Mouse (Mus musculus) brown adipose tissue, adult 24 weeks (tissue): Measurements from ENCODE around the gene Il1r1. TPM values are rescaled to one million over a fixed set of nuclear protein-coding genes. Genes with fewer than 3 reads are reported as not detected.

ENCODE experiments used
- H3K27ac ChIP-seq: fragments of 200-500 bp; replicated peaks from 2 replicates; pipeline ENCODE4 v1.5.1; 2012; ENCODE audit warnings: low read depth, mild to moderate bottlenecking, low read length
- H3K4me1 ChIP-seq: fragments of 200-500 bp; 2 replicates; pipeline ENCODE4 v1.6.1; 2012; ENCODE audit warnings: low read length, mixed read lengths; ENCODE audit not compliant: control insufficient read depth, insufficient read depth, insufficient read length
- H3K4me3 ChIP-seq: fragments of 200-500 bp; 2 replicates; pipeline ENCODE4 v1.5.1; 2012; ENCODE audit warnings: low read depth, mild to moderate bottlenecking, low read length, moderate library complexity; ENCODE audit not compliant: insufficient read depth
- polyA plus RNA-seq: library from polyadenylated mRNA; stranded (reverse); fragments of >200 nt; gene quantifications from 2 replicates; pipeline ENCODE4 v1.2.4, GENCODE M21; 2012; ENCODE audit not compliant: missing spikeins, insufficient read depth, insufficient read length

The Il1r1 gene
- polyA plus RNA-seq, 1 experiment, result 6.2 TPM

DNA sequence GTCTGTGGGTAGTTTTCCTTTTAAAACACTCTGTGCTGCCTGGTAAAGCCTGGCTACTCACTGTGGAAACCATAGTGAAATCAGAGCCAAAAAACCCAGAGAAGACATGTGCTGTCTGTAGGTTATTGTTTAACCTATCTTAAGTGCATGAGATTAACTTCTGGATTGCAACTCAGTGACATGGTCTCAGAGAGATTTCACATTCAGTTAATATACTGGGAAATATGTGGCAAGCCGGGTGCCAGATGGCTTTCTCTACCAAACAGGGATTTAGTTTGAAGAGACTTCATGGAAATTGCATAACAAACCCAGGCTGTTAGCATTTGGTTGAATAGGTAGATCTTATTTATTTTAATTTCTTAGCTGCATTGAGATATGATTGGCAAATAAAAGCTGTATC lies 17.8 kb downstream of the Il1r1 start:
- Histone ChIP-seq H3K4me1 (no peaks in the 10 kb centered on the region; the same call in 1 of the 2 replicates), H3K4me3 (no peak overlapping the region), H3K27ac (no peak overlapping the region)

DNA sequence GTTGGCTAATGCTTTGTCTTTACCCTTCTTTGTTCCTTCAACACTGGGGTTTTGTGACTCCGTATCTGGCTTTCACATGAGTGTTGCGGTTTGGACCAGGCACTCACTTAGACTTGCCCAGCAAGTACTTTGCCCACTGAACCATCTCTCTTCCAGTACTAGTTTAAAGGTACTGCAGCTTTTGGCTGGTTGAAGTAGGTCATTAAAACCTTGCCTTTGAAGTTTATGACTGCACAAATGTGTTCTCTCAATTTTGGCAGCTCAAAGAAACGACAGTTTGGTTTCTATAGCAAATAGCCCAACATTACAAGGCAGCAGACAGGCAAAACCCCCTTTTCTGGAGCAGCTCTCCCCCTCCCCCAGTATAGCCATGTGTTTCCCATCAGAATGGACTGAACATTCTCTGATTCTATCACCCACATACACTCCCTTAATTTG lies 18.7 kb downstream of the Il1r1 start:
- Histone ChIP-seq H3K4me1 (no peaks in the 10 kb centered on the region; the same call in 1 of the 2 replicates), H3K27ac (no peak overlapping the region), H3K4me3 (no peak overlapping the region)

DNA sequence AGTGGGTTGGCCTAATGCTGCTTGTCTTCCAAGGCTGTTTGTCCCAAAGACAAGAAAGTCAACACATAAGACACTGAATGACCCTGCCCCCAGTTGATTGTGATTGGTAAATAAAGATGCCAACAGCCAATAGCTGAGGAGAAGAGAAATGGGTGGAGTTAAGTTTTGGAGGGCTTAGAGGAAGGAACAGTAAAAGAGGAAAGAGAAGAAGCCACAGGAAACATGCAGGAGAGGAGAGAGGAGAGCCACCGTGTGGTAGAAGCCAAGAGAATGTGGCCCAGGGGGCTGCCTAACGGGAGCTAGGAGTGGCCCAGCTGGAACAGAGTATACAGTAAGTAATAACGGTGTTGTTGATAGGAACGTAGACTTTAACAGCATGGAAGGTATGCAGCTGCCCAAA lies 25.5 kb downstream of the Il1r1 start:
- Histone ChIP-seq H3K4me3 (no peak overlapping the region), H3K4me1 (no peaks in the 10 kb centered on the region), H3K27ac (no peak overlapping the region)

DNA sequence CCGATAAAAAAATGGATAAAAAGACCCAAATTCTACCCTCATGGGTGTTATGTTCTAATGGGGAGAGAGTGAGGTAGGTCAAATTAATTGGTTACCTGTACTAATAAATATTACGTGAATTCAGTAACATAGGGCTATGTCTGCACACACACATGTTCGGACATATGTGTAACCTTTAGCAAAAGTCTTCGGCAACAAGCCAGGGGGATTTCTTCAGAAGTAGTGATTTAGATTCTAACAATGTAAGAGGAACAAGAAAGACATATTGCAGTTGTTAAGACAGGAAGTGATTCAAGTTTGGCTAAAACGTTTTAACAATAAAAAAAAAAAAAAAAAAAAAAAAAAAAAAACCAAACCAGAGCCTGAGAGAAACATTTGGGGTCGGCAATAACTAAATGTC lies 27.6 kb downstream of the Il1r1 start:
- no peaks in the 10 kb centered on the region for H3K4me1 ChIP-seq
- H3K27ac ChIP-seq, result no peak overlapping the region
- no peak overlapping the region for H3K4me3 ChIP-seq

DNA sequence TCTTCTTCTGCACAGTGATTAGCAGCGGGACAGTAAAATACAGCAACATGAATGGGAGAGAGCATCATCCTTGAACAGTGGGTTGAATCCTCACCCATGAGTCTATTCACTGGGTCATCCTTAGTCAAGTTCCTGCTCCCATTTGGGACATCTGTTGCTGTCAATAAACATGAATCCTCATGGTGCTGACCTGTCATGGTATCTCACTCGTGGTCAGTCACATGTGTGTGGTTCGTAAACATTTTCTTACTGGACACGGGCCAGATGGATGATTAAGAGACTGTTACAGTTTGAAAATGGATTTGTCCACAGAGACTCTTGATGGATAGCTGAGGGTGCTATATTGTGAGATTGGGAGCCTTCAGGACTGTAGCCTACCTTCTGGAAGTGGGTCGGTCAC lies 29.1 kb downstream of the Il1r1 start:
- H3K4me3 ChIP-seq, result no peak overlapping the region
- H3K4me1 ChIP-seq, result no peaks in the 10 kb centered on the region
- no peak overlapping the region for H3K27ac ChIP-seq

DNA sequence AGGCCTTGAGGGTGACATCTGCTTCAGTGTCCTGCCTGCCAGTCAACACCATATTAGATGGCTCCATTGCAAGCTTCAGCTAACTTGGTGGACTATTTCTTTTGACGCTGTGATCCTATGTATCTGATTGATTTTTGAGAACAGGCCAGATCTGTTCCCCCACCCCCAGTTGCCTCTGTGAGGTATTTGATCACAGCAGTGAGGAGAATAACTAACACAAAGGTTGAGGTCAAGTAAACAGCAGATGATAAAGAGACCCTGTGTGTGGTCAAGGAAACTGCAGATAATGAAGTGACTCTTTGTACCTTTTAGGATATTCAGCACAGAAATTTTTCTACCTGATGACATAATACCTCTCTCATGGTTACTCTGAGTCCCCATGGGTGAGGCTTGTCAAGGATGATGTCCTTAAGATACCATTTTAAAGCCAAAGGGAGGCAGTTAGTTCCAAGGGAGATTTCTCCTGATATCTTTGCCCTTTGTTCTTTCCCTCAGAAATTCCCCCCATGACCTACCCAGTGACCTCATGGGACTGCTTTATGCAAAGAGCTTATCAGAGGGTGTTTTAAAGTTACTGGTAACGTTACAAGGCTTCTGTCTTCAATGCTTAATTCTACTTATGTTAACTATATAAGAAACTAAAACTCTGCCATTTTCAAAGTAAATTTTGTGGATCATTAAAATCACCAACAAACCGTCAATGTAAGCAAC lies 29.6 kb downstream of the Il1r1 start:
- no peak overlapping the region for H3K27ac ChIP-seq
- H3K4me3 ChIP-seq, result no peak overlapping the region
- no peaks in the 10 kb centered on the region for H3K4me1 ChIP-seq

DNA sequence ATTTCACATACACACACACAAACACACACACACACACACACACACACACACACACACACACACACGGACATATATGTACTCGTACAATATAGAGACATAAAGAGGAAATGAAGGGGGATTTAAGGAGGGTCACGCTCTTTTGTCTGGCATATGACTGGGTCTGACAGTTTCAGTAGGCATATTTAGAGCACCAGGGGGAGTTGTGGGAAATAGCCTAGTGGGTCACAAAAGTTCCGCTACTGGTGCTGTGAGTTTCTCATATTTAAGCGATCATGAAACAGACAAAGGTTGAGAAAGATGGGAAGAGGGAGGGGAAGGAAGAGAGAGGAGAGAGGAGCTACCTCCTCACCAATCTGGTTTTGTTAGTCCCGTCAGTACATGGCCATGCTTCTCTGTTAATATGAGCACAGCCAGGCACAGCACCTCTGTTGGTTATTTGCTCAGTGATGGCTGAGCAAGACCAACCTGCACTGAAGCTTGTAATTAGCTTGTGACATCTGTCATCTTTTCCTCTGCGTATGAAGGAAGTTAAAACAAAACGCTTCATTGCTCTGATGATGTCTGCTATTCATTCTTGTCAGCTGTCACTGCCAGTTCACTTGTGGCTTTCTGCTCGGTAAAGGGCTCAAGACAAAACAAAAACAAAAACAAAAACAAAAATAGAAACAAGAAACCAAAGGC lies 37.7 kb downstream of the Il1r1 start:
- H3K4me3 ChIP-seq, result no peak overlapping the region
- H3K27ac ChIP-seq, result no peak overlapping the region
- peaks cover 5% of the 10 kb centered on the region; the same call in 1 of the 2 replicates for H3K4me1 ChIP-seq

DNA sequence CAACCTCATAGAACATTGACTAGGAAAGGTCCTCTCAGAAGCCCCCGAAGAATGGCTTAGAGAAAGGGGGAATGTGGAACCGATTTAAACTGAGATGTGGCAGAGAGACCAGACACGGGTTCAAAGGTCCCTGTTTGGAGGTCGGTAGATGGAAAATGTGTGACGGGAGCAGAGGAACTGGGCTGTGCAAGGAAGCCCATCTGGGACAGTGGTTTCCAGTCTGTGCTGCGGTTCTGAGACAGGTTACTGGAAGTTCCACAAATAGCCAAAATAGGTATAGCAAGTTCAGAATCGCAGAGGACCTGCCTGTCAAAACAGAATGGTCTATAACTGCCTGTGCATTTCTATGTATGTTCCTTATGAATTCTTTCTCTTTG lies 38.2 kb downstream of the Il1r1 start:
- Histone ChIP-seq H3K4me3 (no peak overlapping the region), H3K4me1 (peaks cover 5% of the 10 kb centered on the region; the same call in 1 of the 2 replicates), H3K27ac (no peak overlapping the region)

DNA sequence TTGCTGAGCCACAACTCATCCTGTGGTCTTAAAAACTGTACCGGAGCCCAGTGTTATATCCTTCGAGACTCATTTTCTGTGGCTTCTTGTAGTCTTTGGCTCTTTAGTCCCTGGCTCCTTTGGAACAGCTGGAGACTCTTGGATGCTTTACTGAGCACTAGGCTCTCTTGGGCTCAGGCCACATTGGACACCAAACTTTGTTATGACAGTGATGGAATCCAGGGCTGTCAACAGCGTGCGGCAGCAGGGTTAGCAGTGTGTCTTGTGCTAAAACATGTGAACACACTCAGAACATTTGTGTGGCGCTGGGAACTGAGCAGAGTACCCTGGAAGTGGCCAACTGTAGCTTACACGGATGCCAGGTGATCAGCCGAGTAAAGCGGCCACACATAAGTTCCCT lies 38.8 kb downstream of the Il1r1 start:
- Histone ChIP-seq H3K4me3 (no peak overlapping the region), H3K27ac (no peak overlapping the region), H3K4me1 (peaks cover 5% of the 10 kb centered on the region; the same call in 1 of the 2 replicates)

DNA sequence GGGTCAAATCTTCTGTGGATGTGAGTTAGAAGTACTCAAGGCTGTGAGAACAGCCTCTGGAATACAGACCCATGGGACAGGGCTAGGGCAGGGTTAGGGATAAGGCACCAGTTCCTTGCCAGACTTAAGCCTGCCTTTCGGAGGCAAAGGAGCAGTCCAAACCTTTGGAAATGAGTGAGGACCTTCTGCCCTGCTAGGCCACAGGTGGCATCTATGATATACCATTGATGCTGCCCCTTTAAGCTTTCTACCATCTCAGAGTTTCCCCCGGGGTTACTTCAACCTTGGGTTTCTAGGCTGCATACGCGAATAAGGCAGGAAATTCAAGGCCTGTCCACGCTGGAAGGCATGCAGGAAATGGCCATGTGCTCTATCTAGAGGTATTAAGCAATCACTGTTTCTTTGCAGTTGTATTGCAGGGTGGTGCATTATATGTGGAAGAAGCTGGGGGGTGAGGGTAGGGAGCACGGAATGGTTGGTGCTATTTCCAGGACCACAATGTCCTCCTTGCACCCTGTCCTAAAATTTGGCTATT lies 40.5 kb downstream of the Il1r1 start:
- Histone ChIP-seq H3K4me1 (peaks cover 5% of the 10 kb centered on the region; the same call in 1 of the 2 replicates), H3K27ac (no peak overlapping the region), H3K4me3 (no peak overlapping the region)

DNA sequence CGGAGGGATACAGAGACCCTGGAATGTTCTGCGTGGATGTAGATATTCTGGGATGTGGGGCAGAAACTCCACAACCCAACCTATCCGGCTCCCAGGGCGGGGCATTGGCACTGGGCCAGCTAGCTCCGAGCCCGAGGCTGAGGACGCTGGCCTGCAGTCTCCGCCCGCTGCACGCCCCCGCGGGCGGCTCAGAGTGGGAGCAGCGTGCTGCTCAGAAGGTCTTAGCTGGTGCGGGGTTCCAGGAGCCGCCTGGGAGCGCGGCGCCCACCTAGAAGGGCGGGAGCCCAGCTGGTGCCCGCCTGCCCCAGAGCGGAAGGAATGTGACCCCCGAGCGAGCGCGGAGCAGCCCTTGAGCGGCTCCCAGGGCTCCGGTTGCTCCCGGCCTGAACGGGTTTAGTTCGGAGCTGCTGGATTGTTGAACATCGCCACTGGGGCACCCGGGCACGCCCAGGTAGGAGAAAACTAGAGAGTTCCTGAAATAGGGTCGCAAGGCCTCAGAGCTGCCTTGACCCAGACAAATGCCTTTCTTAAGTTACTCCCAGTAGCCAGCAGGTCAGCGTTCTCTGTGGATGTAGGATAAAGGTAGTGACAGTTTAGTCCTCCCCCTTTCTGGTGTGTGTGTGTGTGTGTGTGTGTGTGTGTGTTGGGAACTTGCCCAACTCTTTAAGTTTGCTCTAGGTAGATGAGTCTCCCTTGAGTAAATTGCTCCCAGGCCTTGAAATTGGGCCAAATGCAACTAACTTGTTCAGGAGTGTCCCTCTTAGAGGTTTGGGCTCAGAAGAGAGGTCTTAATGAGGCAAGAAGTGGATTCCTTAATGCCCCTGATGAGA lies 41.8 kb downstream of the Il1r1 start:
- H3K4me3 ChIP-seq, result peak overlapping the region; percentile 61
- H3K27ac ChIP-seq, result peak overlapping the region; percentile 32
- H3K4me1 ChIP-seq, result peaks cover 5% of the 10 kb centered on the region; the same call in 1 of the 2 replicates

DNA sequence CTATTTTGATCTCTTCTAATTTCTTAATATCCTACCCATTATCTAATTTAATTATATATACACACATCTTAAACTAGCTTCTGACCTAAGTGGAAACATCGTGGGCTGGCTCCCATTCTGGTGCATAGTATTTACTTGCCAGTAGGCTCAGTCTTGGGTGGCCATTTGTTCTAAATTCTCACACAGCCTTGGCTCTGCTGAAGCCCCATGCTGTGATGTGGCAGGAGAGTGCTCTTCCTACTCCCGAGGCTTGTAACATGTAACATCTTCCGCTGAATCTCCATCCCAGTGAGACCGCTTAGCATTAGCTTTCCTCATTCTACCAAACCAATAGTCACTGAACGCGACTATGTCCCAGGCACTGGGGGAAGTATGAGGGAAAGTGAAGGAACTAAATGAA lies 43.0 kb downstream of the Il1r1 start:
- no peak overlapping the region for H3K27ac ChIP-seq
- peak overlapping the region; percentile 61 for H3K4me3 ChIP-seq
- H3K4me1 ChIP-seq, result peaks cover 5% of the 10 kb centered on the region; the same call in 1 of the 2 replicates

DNA sequence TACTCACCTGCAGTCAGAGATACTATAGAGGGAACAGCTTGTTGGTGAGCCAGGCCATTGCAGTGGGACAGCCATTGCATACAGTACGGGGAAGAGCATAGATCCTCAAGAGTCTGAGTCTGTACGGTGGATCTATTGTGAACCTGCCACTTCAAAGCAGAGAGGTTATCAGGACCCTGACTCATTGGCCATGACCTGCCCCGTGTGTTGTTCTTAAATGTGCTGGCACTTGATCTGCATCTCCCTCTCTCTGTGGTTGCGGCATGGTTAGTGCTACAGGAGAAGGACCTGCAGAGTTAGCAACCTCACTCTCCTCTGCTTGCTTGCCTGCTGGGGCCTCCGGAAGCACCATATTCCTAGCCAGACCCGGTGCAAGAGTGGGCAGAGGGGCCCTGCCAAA lies 43.7 kb downstream of the Il1r1 start:
- Histone ChIP-seq H3K4me1 (peaks cover 5% of the 10 kb centered on the region; the same call in 1 of the 2 replicates), H3K27ac (no peak overlapping the region), H3K4me3 (peak overlapping the region; percentile 32)

DNA sequence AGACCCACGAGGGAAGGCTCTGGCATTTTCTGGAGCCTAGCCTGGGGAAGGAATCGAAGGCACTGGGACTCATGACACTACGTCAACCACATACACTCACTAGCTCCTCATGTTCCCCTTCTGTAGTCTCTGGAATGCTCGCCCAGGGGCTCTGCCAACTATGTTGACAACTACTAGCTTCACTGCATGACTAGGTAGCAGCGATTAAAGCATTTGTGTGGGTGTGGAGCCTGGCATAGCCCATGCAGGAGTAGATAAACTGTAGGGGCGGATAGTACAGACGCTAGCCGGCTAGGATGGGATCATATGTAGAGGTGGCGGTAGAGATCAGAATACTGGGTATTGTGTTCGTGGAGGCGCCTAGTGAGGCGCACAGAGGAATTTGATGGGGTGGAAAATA lies 45.5 kb downstream of the Il1r1 start:
- H3K4me1 ChIP-seq, result peaks cover 10% of the 10 kb centered on the region; the same call in 1 of the 2 replicates
- no peak overlapping the region for H3K4me3 ChIP-seq
- no peak overlapping the region for H3K27ac ChIP-seq

DNA sequence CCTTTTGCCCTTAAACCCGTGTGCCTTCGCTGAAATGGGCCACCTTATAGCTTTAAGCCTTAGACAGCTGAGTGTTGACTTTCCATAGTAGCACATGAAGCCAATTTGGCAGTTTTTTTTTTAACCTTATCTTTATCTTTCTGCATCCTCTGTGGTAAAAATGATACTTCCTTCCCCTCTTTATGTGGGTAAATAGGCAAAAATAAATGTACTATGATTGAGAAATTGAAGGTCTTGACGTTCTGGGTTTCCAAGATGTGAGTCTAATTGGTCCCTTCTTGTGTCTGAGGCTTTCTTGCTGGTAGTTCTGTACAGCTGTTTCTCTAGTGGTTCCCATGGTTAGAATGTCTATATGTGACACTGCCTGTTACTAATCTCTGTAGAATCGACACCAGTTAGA lies 46.2 kb downstream of the Il1r1 start:
- Histone ChIP-seq H3K4me1 (peaks cover 13% of the 10 kb centered on the region; the same call in 1 of the 2 replicates), H3K27ac (no peak overlapping the region), H3K4me3 (no peak overlapping the region)
